Mouse (Mus musculus): ENCODE measurements around the gene Rpl37a.

- TF ChIP-seq GATA1 (IDR thresholded peaks at IDR 0.05; ENCODE audit: low read length) (no peak), TAL1 (IDR thresholded peaks at IDR 0.05; ENCODE audit: low read length) (no peak)
Observed at GRCm38 (mm10) chr1:72733191-72733691, 22.2 kb downstream of the Rpl37a start.

All from erythroblast, embryonic 14.5 days (primary cell).